Mouse (Mus musculus): ENCODE data around the gene Tbcb. TPM values are rescaled to one million over a fixed set of nuclear protein-coding genes. Genes with fewer than 3 reads are reported as not detected.
"Not testable (repeated sequence)": the region's sequence is repeated elsewhere in the genome, so short reads cannot be mapped to it uniquely, and the experiment has no call there.

Tbcb gene
- polyA plus RNA-seq, 1 experiment from 2014 or later = 214 TPM

DNA sequence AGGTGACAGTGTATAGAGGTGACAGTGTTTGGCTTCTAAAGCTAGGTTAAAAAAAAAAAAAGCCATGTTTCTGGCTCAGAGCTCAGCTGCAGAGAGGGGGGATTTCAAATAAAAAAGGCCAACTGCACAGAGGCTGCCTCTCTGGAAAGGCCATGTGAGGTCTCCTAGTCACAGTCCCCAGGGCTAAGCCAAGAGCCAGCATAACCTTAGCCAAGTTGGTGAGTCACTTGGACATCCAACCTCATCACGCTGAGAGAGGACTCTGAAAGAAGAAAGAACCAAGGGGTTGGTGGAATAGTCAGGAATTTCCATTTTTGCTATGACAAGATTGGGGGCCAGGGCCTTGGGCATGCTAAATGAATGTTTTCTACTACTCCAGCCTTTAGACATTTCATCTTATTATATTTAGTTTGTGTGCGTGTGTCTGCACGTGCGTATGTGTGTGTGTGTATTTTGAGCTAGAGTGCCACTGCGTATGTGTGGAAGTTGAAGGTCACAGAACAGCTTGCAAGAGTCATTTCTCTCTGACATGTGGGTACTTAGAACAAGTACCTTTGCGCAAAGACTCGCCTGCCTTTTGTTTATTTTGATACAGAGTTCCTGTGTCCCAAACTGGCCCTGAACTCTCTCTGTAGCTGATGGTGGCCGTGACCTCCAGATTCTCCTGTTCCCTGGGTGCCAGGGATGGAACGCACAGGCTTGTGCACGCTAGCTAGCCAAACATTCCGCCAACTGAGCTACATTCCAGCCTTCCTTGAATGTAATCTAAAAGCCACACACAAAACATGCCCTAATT, 29.0 kb downstream of the Tbcb start:
- Histone ChIP-seq H3K9ac (replicated peaks) (no peak overlapping the region), H3K27me3 (no peaks in the 10 kb centered on the region), H3K9me3 (no peaks in the 10 kb centered on the region), H3K4me3 (replicated peaks) (no peak overlapping the region), H3K36me3 (no peaks in the 10 kb centered on the region), H3K27ac (no peak overlapping the region), H3K4me2 (no peak overlapping the region), H3K4me1 (replicated peaks) (peaks cover 14% of the 10 kb centered on the region)
- no peak for ATAC-seq (ENCODE audit: insufficient number of reproducible peaks, insufficient read depth, low FRiP score, low TSS enrichment, low read depth)
- 89% methylated on average over 11 of the region's 11 CpGs for WGBS

GRCm38 (mm10) chr7:30200661-30201060, 31.4 kb downstream of the Tbcb start:
- not testable (repeated sequence) for ATAC-seq (ENCODE audit: insufficient number of reproducible peaks, insufficient read depth, low FRiP score, low TSS enrichment, low read depth); H3K27ac ChIP-seq
- 85% methylated on average over 5 of the region's 5 CpGs for WGBS

DNA sequence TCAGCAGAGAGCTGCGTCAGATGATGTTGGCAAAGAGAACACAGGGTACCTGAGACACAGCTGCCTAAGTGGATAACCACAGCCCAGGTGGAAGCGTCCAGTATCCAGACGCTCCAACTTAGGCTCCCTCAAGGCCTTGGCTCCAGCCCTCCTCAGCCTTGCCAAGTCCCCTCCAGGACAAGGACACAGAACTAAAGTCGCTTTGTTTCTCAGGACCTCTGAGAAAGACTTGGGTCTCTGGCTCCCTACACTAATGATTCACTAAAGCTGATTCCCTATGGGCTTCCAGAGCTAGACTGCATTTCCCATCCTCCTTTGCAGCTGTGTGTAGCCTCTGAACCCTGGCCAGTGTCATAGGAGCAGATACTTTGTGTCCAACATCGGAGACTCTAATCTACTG, 31.9 kb downstream of the Tbcb start:
- 83% methylated on average over 5 of the region's 5 CpGs for WGBS
- Histone ChIP-seq H3K36me3 (no peaks in the 10 kb centered on the region), H3K4me2 (no peak overlapping the region), H3K27me3 (no peaks in the 10 kb centered on the region), H3K4me1 (replicated peaks) (peaks cover 18% of the 10 kb centered on the region), H3K27ac (no peak overlapping the region), H3K9me3 (no peaks in the 10 kb centered on the region), H3K4me3 (replicated peaks) (no peak overlapping the region), H3K9ac (replicated peaks) (no peak overlapping the region)
- ATAC-seq (ENCODE audit: insufficient number of reproducible peaks, insufficient read depth, low FRiP score, low TSS enrichment, low read depth) = no peak

More at GRCm38 (mm10) chr7:30200661-30201060, 31.4 kb downstream of the Tbcb start:
- H3K4me2 ChIP-seq; H3K9me3 ChIP-seq; H3K4me3 ChIP-seq (replicated peaks); H3K27me3 ChIP-seq; H3K9ac ChIP-seq (replicated peaks); H3K36me3 ChIP-seq: not testable (repeated sequence)
- H3K4me1 ChIP-seq (replicated peaks) = peaks cover 14% of the 10 kb centered on the region

DNA sequence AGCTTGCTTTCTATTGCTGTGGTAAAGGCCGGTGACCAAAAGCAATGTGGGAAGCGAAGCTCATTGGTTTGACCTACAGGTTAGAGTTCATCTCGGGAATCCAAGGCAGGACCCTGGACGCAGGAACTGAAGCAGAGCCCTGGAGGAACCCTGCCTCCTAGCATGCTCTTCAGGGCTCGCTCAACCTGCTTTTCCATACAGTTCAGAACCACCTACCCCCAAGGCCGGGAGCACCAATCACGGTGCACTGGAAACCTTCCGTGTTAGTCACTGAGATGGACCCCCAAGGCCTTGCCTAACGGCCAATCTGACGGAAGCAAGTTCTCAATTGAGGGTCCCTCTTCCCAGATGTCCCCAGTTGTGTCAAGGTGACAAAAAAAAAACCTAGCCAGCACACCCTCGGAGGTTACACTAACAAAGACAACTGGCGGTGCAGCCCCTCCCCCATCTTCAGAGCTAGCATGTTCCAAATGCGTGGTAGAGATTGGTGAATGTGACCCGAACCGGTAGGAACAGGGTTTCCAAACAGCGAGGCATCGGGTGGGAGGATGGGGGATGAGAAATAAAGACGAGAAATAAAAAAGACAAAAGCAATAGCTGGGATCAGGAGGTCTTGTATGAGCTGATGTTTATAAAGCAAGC, 32.5 kb downstream of the Tbcb start:
- no peak overlapping the region for H3K4me2 ChIP-seq
- no peak overlapping the region for H3K9ac ChIP-seq (replicated peaks)
- ATAC-seq (ENCODE audit: insufficient number of reproducible peaks, insufficient read depth, low FRiP score, low TSS enrichment, low read depth) = no peak
- no peaks in the 10 kb centered on the region for H3K36me3 ChIP-seq
- no peak overlapping the region for H3K4me3 ChIP-seq (replicated peaks)
- H3K27ac ChIP-seq = no peak overlapping the region
- WGBS = 74% methylated on average over 18 of the region's 18 CpGs
- H3K9me3 ChIP-seq = no peaks in the 10 kb centered on the region
- peaks cover 21% of the 10 kb centered on the region for H3K4me1 ChIP-seq (replicated peaks)
- no peaks in the 10 kb centered on the region for H3K27me3 ChIP-seq

DNA sequence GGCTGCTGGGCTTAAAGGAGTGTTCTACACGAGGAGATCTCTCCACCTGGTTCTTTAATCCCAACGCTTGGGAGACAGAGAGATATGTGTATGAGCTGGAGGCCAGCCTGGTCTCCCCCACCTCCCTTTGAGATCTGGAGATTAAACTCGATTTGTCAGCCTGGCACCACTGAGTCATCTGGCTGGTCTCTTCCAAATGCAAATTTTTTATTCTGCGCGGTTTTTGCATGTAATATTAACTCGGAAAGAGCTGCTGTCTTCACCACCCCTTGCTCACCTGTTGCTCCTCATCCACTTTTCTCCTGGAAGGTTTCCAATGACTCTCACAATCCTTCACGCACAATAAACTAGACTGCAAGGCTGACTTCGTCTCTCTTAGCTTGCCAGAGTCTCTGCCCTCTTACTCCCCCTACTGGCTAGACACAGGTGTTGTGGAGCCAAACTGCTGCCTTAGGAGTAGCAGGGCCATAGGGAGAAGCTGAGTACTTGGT, 33.5 kb downstream of the Tbcb start, which contains the start of gene Capns1:
TSS of gene Capns1 (minus strand) at position 331 of the 491 bp plus-strand sequence.
- WGBS = 12% methylated on average over 8 of the region's 8 CpGs
- H3K27me3 ChIP-seq = no peaks in the 10 kb centered on the region
- peaks cover 19% of the 10 kb centered on the region for H3K4me1 ChIP-seq (replicated peaks)
- no peaks in the 10 kb centered on the region for H3K9me3 ChIP-seq
- 0 out of 2 replicates have a peak within 1 kb of the TSS, but pooled peaks have one; percentile 6 for H3K9ac ChIP-seq (replicated peaks)
- no peaks in the 10 kb centered on the region for H3K36me3 ChIP-seq
- peak within 1 kb of the TSS; percentile 6; the same call in 1 of the 2 replicates for H3K4me3 ChIP-seq (replicated peaks)
- peak within 1 kb of the TSS; percentile 62; the same call in 1 of the 2 replicates for H3K27ac ChIP-seq
- ATAC-seq (ENCODE audit: insufficient number of reproducible peaks, insufficient read depth, low FRiP score, low TSS enrichment, low read depth) = no peak
- peak within 1 kb of the TSS; percentile 29 for H3K4me2 ChIP-seq

DNA sequence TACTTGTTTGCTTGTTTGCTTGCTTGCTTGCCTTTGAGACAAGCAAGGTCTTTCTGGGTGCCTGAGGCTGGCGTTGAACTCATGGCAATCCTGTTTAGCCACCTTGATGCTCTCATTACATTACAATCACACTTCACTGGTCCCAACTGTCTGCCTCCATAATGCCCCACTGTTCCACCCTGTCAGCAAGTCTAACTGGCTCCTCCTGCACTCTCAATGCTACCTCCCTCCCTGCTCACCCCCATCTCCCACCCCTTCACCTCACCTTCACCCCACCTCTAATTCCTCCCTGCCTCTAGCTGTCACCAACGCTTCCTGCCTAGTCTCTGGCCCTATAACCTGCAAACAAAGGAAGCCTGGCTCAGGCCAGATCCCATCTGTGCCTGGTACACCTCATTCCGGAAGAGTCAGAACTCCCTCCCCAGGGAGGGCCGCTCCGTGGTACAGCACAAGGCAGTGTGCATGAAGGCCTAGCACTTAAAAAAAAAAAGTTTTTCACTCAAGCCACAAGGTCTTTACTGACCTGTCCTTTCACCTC, 34.4 kb downstream of the Tbcb start:
- no peaks in the 10 kb centered on the region for H3K9me3 ChIP-seq
- H3K27ac ChIP-seq = 0 out of 2 replicates have a peak overlapping the region, but pooled peaks have one; percentile 42
- no peak overlapping the region for H3K9ac ChIP-seq (replicated peaks)

DNA sequence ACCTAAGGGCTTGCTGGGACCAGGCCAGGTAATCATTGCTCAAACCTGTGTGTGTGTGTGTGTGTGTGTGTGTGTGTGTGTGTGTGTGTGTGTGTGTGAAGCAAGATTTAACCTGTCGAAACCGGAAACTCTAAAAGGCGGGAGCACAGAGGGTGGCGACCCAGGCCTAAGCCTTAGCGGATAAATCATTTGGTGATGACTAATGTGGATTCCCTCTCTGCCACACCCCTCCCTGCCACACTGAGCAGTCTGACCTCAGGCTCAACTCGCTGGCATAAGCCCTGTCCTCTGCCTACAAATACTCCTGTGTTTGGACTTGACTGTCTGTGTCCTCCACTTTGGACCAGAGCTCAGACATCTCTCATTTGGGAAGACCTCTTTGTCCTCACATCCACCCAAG, 35.9 kb downstream of the Tbcb start:
- WGBS = 79% methylated on average over 2 of the region's 6 CpGs
- H3K27ac ChIP-seq = no peak overlapping the region
- H3K4me2 ChIP-seq = no peak overlapping the region
- H3K4me1 ChIP-seq (replicated peaks) = peaks cover 31% of the 10 kb centered on the region
- H3K27me3 ChIP-seq = no peaks in the 10 kb centered on the region
- peaks cover 16% of the 10 kb centered on the region for H3K36me3 ChIP-seq
- H3K4me3 ChIP-seq (replicated peaks) = no peak overlapping the region
- no peak for ATAC-seq (ENCODE audit: insufficient number of reproducible peaks, insufficient read depth, low FRiP score, low TSS enrichment, low read depth)
- H3K9me3 ChIP-seq = no peaks in the 10 kb centered on the region
- H3K9ac ChIP-seq (replicated peaks) = no peak overlapping the region

More for the DNA sequence above, 34.4 kb downstream of the Tbcb start:
- ATAC-seq (ENCODE audit: insufficient number of reproducible peaks, insufficient read depth, low FRiP score, low TSS enrichment, low read depth) = no peak
- no peaks in the 10 kb centered on the region for H3K27me3 ChIP-seq
- no peak overlapping the region for H3K4me3 ChIP-seq (replicated peaks)
- H3K4me2 ChIP-seq = no peak overlapping the region
- H3K36me3 ChIP-seq = peaks cover under 1% of the 10 kb centered on the region; the same call in 1 of the 2 replicates
- 65% methylated on average over 5 of the region's 5 CpGs for WGBS
- peaks cover 28% of the 10 kb centered on the region for H3K4me1 ChIP-seq (replicated peaks)

GRCm38 (mm10) chr7:30195461-30195860, 36.6 kb downstream of the Tbcb start:
- H3K27ac ChIP-seq = no peak overlapping the region
- no peak overlapping the region for H3K9ac ChIP-seq (replicated peaks)
- H3K36me3 ChIP-seq = peaks cover 23% of the 10 kb centered on the region
- H3K4me2 ChIP-seq = peak overlapping the region; percentile 85
- H3K27me3 ChIP-seq = no peaks in the 10 kb centered on the region
- H3K9me3 ChIP-seq = no peaks in the 10 kb centered on the region
- 60% methylated on average over 6 of the region's 6 CpGs for WGBS
- peaks cover 29% of the 10 kb centered on the region for H3K4me1 ChIP-seq (replicated peaks)
- ATAC-seq (ENCODE audit: insufficient number of reproducible peaks, insufficient read depth, low FRiP score, low TSS enrichment, low read depth) = no peak
- peak overlapping the region; percentile 74; the same call in 1 of the 2 replicates for H3K4me3 ChIP-seq (replicated peaks)

- WGBS = under 1% methylated on average over 28 of the region's 28 CpGs
- peak overlapping the region; percentile 74 for H3K4me3 ChIP-seq (replicated peaks)
- H3K27me3 ChIP-seq = no peaks in the 10 kb centered on the region
- peak overlapping the region; percentile 87 for H3K27ac ChIP-seq
- ATAC-seq (ENCODE audit: insufficient number of reproducible peaks, insufficient read depth, low FRiP score, low TSS enrichment, low read depth) = peak; percentile 82
- H3K36me3 ChIP-seq = peaks cover 28% of the 10 kb centered on the region
- H3K4me2 ChIP-seq = peak overlapping the region; percentile 85
- no peaks in the 10 kb centered on the region for H3K9me3 ChIP-seq
- peak overlapping the region; percentile 76 for H3K9ac ChIP-seq (replicated peaks)
- H3K4me1 ChIP-seq (replicated peaks) = peaks cover 24% of the 10 kb centered on the region
These were observed 37.2 kb downstream of the Tbcb start for GRCm38 (mm10) chr7:30194884-30195283.

- H3K4me3 ChIP-seq (replicated peaks) = peak overlapping the region; percentile 74
- H3K27me3 ChIP-seq = no peaks in the 10 kb centered on the region
- H3K27ac ChIP-seq = peak overlapping the region; percentile 87
- H3K36me3 ChIP-seq = peaks cover 32% of the 10 kb centered on the region
- under 1% methylated on average over 26 of the region's 26 CpGs for WGBS
- no peaks in the 10 kb centered on the region for H3K9me3 ChIP-seq
- peak; percentile 13; the same call in 1 of the 2 replicates for ATAC-seq (ENCODE audit: insufficient number of reproducible peaks, insufficient read depth, low FRiP score, low TSS enrichment, low read depth)
- H3K9ac ChIP-seq (replicated peaks) = peak overlapping the region; percentile 76
- H3K4me2 ChIP-seq = peak overlapping the region; percentile 85
- peaks cover 24% of the 10 kb centered on the region for H3K4me1 ChIP-seq (replicated peaks)
These were observed 37.8 kb downstream of the Tbcb start for GRCm38 (mm10) chr7:30194101-30194831.
